Mouse (Mus musculus): ENCODE measurements around the gene Vps13d.

Vps13d gene

GRCm38 (mm10) chr4:144995826-144996225 is 199.0 kb downstream of the Vps13d start:
- ChIA-PET CTCF (interaction anchor here in 3 of 4 experiments (0.5 to 1.8 kb wide), 4 partner anchors 11 to 105 kb away, joined by 3 to 5 read pairs (median 4); no protein-coding TSS in a partner anchor), POLR2A (interaction anchor here in 1 of 4 experiments (2.2 kb wide), 1 partner anchor 10 kb away, joined by 13 read pairs; no protein-coding TSS in a partner anchor)

- POLR2A ChIA-PET, result interaction anchor here (0.5 to 2.0 kb wide), 12 partner anchors 10 to 309 kb away, joined by 3 to 13 read pairs (median 4); partner anchors contain the start of gene Dhrs3 (in 1 of the 4)
- CTCF ChIA-PET, result interaction anchor here in 1 of 4 experiments (1.3 kb wide), 1 partner anchor 103 kb away, joined by 4 read pairs; no protein-coding TSS in a partner anchor
Measured at GRCm38 (mm10) chr4:144993047-144993917, 201.5 kb downstream of the Vps13d start.

GRCm38 (mm10) chr4:144992413-144992812 is 202.4 kb downstream of the Vps13d start:
- POLR2A ChIA-PET, result interaction anchor here in 3 of 4 experiments (0.6 to 2.0 kb wide), 14 partner anchors 9 to 310 kb away, joined by 3 to 13 read pairs (median 4); partner anchors contain the start of gene Dhrs3 (in 1 of the 3)
- CTCF ChIA-PET, result interaction anchor here in 2 of 4 experiments (0.6 to 1.3 kb wide), 2 partner anchors 36 to 102 kb away, joined by 4 read pairs; no protein-coding TSS in a partner anchor

- CTCF ChIA-PET, result no interaction called here
Measured at GRCm38 (mm10) chr4:144988443-144989206, 206.2 kb downstream of the Vps13d start.

GRCm38 (mm10) chr4:144986016-144986805 is 208.6 kb downstream of the Vps13d start:
- CTCF ChIA-PET, result interaction anchor here in 1 of 4 experiments (1.2 kb wide), 1 partner anchor 96 kb away, joined by 3 read pairs; no protein-coding TSS in a partner anchor
- POLR2A ChIA-PET, result interaction anchor here in 2 of 4 experiments (0.6 to 1.4 kb wide), 3 partner anchors 11 to 281 kb away, joined by 3 to 7 read pairs (median 3); no protein-coding TSS in a partner anchor

More at GRCm38 (mm10) chr4:144988443-144989206, 206.2 kb downstream of the Vps13d start:
- POLR2A ChIA-PET, result interaction anchor here in 2 of 4 experiments (0.7 to 2.2 kb wide), 3 partner anchors 8 to 17 kb away, joined by 3 to 8 read pairs (median 3); no protein-coding TSS in a partner anchor

- CTCF ChIA-PET, result no interaction called here
- POLR2A ChIA-PET, result interaction anchor here in 2 of 4 experiments (1.4 to 2.2 kb wide), 3 partner anchors 9 to 15 kb away, joined by 4 to 8 read pairs (median 5); no protein-coding TSS in a partner anchor
Measured at GRCm38 (mm10) chr4:144983821-144984371, 210.9 kb downstream of the Vps13d start.

- ChIA-PET CTCF (no interaction called here), POLR2A (interaction anchor here in 2 of 4 experiments (1.4 to 2.2 kb wide), 4 partner anchors 9 to 16 kb away, joined by 3 to 8 read pairs (median 4); no protein-coding TSS in a partner anchor)
Measured at GRCm38 (mm10) chr4:144983228-144983744, 211.5 kb downstream of the Vps13d start.

GRCm38 (mm10) chr4:144980811-144981551 is 213.8 kb downstream of the Vps13d start:
- POLR2A ChIA-PET, result interaction anchor here in 2 of 4 experiments (1.0 to 1.1 kb wide), 4 partner anchors 11 to 62 kb away, joined by 3 to 5 read pairs (median 3); no protein-coding TSS in a partner anchor
- CTCF ChIA-PET, result no interaction called here

- CTCF ChIA-PET, result no interaction called here
- POLR2A ChIA-PET, result no interaction called here
Measured at GRCm38 (mm10) chr4:144980110-144980509, 214.7 kb downstream of the Vps13d start.

- ChIA-PET CTCF (no interaction called here), POLR2A (interaction anchor here in 2 of 4 experiments (0.6 to 1.4 kb wide), 4 partner anchors 14 to 65 kb away, joined by 3 to 4 read pairs (median 3); no protein-coding TSS in a partner anchor)
Measured at GRCm38 (mm10) chr4:144978039-144978438, 216.8 kb downstream of the Vps13d start.

GRCm38 (mm10) chr4:144977057-144977456 is 217.7 kb downstream of the Vps13d start:
- CTCF ChIA-PET, result interaction anchor here in 1 of 4 experiments (0.6 to 0.7 kb wide), 2 partner anchors 23 to 428 kb away, joined by 4 to 6 read pairs; no protein-coding TSS in a partner anchor

GRCm38 (mm10) chr4:144975505-144975904 is 219.3 kb downstream of the Vps13d start:
- ChIA-PET CTCF (interaction anchor here in 1 of 4 experiments (1.0 kb wide), 1 partner anchor 85 kb away, joined by 5 read pairs; no protein-coding TSS in a partner anchor), POLR2A (interaction anchor here in 2 of 4 experiments (0.5 to 1.0 kb wide), 2 partner anchors 22 to 83 kb away, joined by 3 to 4 read pairs; no protein-coding TSS in a partner anchor)

More at GRCm38 (mm10) chr4:144977057-144977456, 217.7 kb downstream of the Vps13d start:
- POLR2A ChIA-PET, result interaction anchor here in 3 of 4 experiments (0.6 to 1.4 kb wide), 6 partner anchors 14 to 66 kb away, joined by 3 to 7 read pairs (median 4); no protein-coding TSS in a partner anchor

GRCm38 (mm10) chr4:144974458-144974857 is 220.3 kb downstream of the Vps13d start:
- ChIA-PET CTCF (no interaction called here), POLR2A (no interaction called here)

GRCm38 (mm10) chr4:144972948-144973720 is 221.7 kb downstream of the Vps13d start:
- ChIA-PET POLR2A (interaction anchor here in 1 of 4 experiments (0.6 kb wide), 1 partner anchor 20 kb away, joined by 3 read pairs; no protein-coding TSS in a partner anchor), CTCF (no interaction called here)

- POLR2A ChIA-PET, result interaction anchor here in 1 of 4 experiments (1.0 kb wide), 1 partner anchor 12 kb away, joined by 3 read pairs; no protein-coding TSS in a partner anchor
- CTCF ChIA-PET, result no interaction called here
Measured at GRCm38 (mm10) chr4:144971048-144971447, 223.8 kb downstream of the Vps13d start.

Data from embryonic stem cell, embryonic (primary cell).